Mouse (Mus musculus) adrenal gland, postnatal 25 days (tissue): ENCODE results near the gene Evi5. TPM values are rescaled to one million over a fixed set of nuclear protein-coding genes. Genes with fewer than 3 reads are reported as not detected.
A peak's percentile ranks its signal among the peaks of the same experiment; 100 is the strongest.
"Not testable (repeated sequence)": the region's sequence is repeated elsewhere in the genome, so short reads cannot be mapped to it uniquely, and the experiment has no call there.

Source experiments
- DNase-seq: peaks from one replicate; pipeline ENCODE4 v3.0.0; 2021; ENCODE audit warnings: mixed read lengths
- long read RNA-seq: library from polyadenylated mRNA; stranded (forward); transcript quantifications from one replicate; pipeline ENCODE4 v2.0.0, GENCODE M21; 2021
- total RNA-seq: library from RNA; stranded (reverse); gene quantifications from 2 replicates; pipeline ENCODE4 v1.2.3, GENCODE M21; 2021

The Evi5 gene
- 63.0 TPM in 2 replicates for total RNA-seq
- long read RNA-seq, partial matches to known transcripts = 47 of 64 reads
- long read RNA-seq, other reads (novel, unspliced or antisense) = 15 of 64 reads

DNA sequence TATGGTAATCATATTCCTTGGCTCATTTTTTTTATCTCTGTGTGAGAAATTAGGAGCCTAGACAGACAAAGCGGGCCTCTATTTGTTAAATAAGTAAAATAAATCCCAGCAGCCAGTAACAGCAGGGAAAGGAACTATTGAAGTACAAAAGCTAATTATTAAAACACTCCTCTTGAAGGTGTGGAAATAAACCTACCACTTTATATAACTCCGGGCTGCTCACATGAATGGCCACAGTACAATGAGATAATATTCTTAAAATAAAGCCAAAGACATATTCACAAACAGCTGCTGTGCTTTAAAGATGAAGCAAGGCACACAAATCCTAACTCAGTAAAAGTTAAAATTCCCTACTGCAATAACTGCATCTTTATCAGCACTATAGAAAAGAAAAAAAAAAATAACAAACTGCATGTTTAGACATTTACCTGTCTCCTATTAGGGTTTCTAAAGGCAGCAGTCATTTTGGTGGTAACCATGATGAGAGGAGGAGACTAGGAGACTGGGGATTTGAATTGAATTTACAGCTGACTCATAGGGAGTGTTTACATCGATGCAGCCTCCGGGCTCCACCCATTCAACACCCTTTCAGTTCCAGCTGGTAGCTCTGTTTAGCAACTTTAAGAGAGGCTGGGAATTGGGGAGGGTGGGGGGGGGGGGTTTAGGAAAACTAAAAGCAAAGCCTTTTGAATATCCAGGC, at the start of gene Evi5:
Gene Evi5 (minus strand): TSS at position 547 of the 700 bp plus-strand sequence.
- no peak for DNase-seq

DNA sequence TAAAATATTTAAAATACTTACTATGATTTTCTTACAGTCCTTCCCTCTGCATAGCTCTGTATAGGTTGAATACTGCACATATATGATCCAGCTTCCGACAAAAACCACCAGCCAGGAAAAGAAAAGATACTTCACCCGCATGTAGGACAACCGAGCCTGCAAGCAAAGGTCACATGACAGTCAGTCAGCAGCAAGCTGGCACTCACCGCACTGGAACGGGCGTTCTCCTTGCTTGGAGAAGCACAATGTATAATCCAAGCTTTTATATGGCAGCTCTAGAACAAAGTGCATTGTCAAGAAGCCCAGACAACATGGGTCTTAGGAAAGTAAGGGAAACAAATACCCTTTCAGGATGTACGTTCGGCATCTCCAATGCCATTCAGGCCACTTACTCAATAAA, 49.7 kb upstream of the Evi5 start:
- no peak for DNase-seq

DNA sequence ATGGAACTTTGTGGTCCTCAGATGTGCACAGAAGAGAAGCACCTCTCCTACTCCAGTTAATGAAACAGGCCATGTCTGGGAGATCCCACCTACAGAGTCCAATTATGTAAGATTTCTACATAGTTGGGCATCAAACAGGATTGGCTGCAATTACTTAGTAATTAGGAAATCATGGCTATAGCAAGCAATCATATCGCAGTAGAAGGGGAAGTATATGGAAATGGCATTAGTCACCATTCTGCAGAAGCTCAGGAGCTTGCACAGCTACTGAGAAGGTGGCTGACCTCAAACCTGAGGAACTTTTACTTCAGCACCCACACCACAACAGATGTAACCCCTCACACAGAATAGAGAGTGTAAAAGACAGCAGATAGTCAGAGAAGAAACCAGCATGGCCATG, 47.9 kb upstream of the Evi5 start:
- DNase-seq = no peak

DNA sequence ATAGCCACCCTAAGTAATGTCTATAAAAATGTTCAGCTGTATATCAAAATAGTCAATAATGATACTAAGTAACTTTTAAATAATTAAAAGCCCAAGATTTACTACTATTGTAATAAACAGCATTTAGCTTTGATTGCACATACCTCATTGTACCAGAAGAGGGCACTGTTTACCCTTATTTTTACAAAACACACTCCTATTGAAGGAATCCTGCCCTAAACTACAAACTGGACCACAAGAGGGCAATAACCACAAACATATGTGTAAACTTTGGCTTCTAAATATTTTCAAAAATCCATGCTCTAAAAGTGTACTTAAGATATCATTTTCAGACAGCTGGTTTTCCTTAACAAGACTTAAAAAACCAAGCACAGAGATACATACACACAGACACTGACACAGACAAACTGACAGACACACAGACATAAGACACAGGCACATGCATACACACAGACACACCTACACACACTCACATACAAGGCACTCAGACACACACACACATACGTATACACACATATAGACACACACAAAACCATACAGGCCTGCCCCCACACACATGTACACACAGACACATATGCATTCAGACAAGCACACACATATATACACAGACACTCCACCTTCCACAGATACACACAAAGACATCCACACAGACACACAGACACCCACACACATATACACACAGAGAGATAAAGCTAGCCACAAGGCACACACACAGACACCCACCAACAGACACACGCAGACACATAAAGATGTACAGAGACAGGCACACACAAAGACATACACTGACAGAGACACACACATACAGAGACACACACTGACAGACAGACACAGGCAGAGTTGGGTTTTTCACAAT, 46.7 kb upstream of the Evi5 start:
- DNase-seq = no peak

DNA sequence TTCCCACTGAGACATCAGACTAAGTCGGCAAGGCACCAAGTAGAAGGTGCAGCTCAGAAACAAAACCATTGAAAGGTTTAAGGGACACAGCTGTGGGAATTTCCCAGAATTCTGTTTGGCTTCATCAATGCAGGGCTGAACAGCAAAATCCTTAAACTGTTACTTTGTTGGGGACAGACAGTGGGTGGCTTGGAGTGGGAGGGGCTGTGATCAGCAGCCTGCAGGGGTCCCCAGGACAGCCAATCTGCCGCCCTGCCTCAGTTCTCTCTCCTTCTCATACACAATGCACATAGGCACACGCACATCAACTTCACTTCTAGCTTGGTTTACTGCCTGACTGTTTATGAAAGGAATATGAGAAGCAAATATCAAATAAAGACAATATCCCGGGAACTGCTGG, 40.4 kb upstream of the Evi5 start:
- DNase-seq = no peak

DNA sequence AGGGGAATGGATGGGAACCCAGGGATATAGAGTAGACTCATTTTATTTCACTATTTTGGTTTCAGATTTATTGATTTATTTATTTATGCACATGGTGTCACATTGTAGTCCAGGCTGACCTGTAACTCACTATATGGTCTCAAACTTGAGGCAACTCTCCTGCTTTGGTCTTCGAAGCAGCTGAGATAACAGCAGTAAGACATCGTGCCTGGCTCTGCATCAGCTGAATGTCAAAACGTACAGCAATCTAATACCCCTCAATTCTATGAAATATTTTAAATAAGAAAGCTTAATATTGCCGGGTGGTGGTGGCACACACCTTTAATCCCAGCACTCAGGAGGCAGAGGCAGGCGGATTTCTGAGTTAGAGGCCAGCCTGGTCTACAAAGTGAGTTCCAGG, 36.1 kb upstream of the Evi5 start:
- DNase-seq = no peak

DNA sequence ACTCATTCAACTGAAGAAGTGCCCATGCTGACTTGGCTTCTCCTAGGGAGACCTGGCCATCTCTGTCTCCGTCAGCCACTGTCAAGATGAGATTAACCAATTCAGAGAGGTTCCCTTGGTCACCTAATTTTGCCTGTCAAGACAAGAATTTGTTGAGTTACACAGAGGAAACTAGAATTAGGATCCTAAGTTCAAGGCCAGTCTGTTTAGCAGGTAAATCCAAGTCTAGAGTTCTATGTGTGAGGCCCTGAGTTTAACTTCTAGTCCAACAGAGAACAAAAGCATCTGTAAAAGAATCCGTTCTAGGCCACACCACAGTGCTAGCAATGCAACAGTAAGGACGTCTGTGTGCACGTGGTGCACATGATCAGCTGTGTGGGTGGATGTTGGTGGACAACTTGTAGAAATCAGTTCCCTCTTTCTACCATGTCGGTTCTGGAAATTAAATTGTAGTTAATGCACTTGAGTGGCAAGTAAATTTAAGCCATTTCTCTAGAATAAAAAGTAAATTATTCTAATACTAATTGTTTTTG, 35.2 kb upstream of the Evi5 start:
- no peak for DNase-seq

DNA sequence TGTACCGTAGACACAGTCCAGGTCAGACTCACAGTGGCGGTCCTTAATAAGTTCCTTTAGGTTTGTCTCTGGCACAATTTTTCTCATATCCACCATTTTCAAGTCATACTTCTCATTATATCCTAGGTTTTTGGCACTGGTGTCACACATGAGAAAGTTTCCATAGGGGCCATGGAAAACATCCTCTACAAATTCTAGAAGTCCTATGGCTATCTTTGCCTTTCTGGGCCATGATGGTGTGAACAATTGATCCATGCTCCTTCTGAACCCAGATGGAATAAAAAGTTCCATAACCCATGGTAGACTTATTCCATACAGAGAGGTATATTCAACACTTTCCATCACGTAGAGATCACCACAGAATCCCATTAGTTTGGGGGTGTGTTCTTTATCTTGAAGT, 34.8 kb upstream of the Evi5 start:
- DNase-seq = no peak

DNA sequence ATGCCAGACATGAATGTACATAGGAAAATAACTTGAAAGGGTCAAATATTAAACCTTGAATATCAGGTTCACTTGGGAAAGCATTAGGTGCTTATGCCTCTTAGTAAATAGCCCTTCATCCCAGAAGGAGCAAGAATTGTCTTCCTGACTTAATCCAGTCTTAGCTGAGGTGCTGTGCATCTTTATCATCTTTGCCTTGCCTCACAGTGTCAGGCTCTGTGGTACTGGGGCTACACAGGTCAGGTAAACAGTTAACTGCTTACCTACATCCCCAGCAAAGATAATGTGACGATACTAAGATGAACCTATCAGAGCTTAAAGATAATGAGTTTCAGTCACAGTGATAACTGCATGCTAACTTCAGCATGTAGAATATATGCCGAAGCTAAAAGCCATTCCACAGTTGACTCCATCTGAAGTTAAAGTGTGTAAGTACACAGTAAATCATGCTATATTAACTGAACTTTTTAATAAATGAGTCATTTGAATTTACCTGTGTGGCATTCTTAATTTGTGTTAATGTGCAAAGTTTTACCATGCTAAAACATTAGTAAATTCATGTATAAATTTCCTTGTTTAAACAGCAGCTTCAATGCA, 33.7 kb upstream of the Evi5 start:
- no peak for DNase-seq

DNA sequence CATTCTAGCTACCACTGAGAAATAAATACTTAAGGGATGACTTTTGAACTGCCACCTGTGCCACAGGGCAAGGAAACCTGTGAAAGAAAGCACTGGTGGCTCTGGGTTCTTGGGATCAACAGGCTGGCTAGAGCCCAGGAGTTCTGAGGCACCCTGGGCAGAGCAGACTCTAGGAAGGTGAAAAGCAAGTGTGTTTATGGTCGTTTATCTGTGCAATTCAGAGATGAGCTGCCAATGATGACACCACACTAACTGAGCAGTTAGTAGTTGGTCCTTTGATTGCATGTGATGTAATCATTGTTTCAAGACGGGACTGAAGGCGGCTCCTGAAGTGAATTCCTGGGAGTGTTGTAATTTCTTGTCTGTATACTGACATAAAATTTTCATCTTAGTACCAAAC, 29.4 kb upstream of the Evi5 start:
- DNase-seq = no peak

DNA sequence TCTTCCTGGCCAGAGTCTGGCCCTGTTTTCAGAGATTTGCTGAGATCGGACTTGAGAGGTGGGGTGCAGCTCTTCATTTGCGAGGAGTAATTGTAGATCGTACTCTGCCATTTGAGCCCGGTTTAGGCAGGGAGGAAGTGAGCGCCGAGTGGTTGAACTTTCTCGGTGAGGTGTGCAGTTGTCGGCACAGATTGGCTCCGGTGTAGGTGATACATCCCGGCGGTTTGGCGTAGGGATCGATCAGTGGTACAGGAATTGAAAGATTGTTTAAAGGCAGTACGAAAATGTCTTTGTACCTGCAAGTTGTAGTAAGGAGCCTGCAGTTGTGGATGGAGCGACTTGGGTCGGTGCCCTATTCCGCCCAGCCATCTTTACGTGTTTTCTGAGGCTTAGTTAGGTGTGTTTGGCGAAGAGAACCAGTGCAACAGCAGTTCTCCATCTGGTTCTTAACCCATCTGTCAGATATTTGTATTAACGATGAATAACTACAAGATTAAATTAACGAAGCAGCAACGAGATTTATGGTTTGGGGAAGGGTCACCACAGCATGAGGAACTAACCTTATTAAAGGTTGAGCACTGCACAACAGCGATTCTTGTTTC, 26.2 kb upstream of the Evi5 start:
- no peak for DNase-seq

DNA sequence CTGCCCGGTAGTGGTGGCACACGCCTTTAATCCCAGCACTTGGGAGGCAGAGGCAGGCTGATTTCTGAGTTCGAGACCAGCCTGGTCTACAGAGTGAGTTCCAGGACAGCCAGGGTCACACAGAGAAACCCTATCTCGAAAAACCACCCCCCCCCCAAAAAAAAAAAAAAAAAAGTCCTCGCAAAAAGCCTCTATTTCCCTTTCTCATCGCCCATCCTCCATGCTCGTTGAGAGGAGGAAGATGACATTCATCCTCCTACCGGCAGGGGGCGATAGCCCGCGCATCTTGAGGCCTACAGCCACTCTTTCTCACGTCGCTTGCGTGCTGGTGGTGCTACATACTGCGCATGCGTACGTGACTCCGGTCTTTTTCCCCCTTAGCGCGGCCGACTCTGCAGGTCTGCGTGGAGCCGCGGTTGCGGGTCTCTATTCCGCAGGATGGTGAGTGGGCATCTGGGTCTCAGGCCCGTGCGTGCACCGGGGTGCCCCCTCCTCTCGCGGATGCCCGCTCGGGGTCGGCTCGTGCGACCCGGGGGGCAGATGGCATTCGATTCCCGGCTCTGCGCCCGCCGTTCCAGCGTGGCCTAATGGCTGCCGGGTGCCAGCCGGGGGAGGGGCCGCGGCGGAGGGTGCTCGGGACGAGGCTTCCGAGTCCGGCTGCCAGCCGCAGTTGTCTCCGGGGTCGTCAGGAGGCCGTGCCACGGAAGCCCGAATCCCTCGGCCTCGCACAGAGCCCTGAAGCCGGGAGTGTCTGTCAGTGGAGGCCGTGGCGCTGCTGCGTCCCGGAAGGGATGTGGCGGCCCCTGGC, 25.5 kb upstream of the Evi5 start, which contains the start of gene Rpl5:
Gene Rpl5 (plus strand): TSS at position 297 of the 808 bp plus-strand sequence.
- peak; percentile 95 for DNase-seq

DNA sequence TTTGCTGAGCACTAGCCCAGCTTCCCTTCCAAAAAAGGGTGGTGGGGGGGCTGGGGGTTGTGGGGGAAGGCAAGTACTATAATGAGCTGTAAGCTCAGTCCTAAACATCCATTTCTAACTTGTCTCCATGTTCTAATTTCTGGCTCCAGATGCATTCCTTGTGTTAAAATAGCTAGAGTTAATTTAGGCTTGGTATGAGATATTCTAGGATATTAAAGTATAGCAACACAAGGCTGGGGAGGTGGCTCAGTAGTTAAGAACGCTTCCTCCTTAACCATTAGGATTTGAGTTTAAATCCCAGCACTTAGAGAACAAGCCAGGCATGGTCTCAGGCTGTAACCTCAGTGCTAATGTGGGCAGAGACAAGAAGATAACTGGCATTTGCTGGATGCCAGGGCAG, 21.4 kb upstream of the Evi5 start:
- no peak for DNase-seq

DNA sequence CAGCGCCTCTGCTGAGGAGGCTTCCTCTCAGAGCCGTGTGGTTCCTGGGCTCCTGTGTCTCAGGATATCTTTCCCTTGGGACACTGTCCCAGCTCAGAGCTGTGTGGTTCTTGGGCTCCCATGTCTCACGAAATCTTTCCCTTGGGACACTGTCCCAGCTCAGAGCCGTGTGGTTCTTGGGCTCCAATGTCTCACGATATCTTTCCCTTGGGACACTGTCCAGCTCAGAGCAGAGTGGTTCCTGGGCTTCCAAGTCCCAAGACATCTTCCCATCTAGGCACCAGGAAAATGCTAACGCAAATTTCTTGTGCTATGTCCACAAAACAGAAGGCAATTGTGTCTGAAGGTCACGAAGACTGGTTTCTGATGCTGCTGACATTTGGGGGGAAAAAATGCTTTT, 19.8 kb upstream of the Evi5 start:
- no peak for DNase-seq

DNA sequence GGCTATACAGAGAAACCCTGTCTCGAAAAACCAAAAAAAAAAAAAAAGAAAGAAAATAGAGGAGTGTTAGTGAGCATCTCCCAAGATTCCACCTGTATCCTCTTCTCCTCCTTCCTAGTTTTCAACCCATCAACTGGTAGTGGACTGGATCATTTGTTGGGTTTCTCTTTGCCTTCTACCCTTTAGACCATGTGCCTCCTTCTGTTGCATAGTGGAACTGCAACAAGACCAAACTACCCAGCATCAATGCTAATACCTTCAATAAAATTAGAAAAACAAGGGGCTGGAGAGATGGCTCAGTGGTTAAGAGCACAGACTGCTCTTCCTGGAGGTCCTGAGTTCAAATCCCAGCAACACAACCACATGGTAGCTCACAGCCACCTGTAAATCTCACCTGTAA, 16.6 kb upstream of the Evi5 start:
- not testable (repeated sequence) for DNase-seq

DNA sequence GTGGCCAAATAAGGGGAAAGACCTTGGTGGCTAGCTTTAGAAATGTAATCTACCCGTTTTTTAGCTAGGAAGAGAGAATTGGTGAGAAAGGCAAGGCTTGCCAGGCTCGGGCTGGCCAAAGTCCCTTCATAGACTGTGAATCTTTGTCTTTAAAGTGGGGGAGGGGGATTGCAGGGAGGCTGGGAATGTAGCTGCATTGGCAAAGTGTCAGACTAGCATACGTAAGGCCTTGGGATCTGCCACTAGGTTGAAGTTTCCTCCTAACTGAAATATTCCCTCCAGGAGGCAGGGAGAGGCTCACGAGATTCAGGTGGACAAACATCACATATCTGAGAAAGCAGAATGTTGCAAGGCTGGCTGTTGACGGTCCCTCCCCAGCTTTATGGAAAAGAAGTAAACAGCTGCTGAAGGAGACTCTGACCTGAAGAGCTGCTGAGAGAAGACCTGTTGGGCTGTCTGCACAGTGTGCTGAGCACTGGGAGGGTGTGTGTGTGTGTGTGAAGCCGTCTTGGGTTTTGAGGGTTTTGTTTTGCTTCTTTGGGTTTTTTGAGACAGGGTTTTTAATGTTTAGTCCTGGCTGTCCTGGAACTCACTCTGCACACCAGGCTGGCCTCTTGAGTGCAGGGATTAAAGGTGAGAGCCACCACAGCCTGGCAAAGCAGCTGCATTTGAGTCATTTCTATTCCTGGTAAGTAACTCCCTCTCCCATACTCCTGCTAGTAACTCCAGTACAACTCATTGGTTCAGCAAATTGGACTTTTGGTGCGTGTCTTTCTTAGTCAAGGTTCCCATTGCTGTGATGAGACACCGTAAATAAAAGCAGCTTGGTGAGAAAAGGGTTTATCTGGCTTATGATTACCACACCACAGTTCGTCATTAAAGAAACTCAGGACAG, 15.3 kb upstream of the Evi5 start:
- no peak for DNase-seq

DNA sequence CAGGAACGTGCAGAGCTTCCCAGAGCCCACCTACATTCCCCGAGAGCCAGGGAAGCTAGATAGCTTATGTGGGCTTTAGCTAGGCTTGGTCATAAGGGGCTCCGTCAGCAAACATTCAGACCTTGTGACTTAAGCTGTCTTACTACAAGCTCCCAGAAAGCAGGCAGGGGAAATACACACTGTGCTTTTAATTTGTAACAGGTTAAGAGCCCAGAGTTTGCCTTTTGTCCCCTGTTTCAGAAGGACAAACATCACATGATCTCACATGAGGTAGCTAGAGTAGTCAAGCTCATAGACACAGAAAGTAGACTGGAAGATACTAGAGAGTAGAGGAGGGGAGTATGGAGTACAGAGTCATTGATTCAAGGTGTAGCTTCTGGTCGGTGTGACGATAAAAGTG, 5.8 kb upstream of the Evi5 start:
- no peak for DNase-seq

DNA sequence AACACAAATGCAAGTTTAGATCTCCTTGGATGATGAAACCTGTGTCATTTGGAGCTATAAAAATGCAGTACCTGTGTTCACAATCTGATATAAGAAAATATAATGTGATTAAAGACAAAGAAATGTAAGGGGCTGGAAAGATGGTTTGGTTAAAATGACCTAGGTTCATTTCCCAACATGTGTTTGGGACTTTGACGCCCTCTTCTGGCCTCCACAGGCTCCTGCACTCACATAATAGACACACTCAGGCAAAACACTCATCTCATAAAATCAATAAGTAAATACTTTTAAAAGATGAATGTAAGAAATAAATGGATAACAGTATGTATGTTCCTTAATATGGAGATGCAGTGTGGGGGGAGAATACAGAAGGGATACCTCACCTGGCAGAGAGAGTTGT, 2.1 kb upstream of the Evi5 start:
- DNase-seq = no peak

DNA sequence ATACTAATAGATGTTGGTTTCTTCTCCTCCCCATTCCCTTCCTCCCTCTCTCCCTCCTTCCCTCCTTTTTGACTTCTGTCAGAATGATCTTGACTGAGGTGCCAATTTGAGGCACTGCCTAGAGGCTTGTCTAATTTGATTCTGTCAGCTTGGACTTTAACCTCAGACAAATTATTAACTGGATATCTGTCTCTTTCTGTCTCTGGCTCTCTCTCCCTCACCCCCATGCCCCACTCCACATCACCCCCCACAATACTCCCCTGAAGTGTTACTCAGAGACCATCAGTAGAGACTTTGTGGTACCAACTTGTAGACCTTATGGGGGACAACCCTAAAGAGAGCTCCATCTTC, 329 bp upstream of the Evi5 start:
- no peak for DNase-seq

DNA sequence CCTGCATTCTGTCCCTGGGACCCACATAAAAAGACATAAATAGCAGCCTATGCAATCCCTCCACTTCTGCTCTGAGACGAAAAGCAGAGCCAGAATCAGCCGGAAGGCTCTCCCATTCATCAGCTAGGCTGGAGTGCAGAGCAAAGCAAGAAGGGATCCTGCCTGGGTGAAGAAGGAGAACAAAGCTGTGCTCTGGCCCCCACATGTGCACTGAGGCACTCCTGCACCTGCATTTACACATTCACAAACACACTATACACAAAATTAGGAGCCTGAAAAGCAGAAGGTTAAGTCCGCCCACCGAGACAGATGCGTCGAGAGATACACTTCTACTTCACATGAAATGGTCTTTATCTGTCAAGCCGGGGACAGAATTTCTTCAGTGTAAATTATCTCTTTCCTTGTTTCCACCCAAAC, 1.0 kb downstream of the Evi5 start:
- DNase-seq = no peak

DNA sequence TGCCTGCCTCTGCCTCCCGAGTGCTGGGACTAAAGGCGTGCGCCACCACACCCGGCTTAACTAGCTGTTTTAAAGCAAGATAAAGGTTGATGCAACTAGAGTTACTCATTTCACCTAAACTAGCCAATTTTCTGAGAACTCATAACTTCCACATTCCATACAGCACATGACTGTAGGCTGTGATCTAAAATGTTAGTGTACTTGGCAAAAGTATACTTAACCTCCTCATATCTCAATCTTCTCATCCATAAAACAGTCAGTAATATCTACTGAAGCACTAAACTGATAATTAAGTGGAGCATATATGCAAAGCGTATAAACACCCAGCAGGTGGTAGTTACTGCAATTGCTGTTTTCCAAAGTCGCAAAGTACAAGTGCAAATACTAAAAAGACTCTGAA, 1.6 kb downstream of the Evi5 start:
- no peak for DNase-seq
